ENCODE assay signal across 25 mouse cellular contexts in genomic region chr2:79892829-79893228, GRCm38 (mm10).
DNase-seq lines count a peak whose midpoint lies in the region; ATAC-seq and TF ChIP-seq lines count a peak whose summit lies in the region.
"Had no signal": no experiment of that assay in that cellular context is flagged by ENCODE, and none has a peak within 500 bp of the region (broad histone marks: within the 10 kb centered on the region; RNA-seq: fewer than 3 reads in every experiment).

No protein-coding gene starts in this region.

- H3K4me2 ChIP-seq in myocyte (ENCODE audit: low read depth): peak overlapping the region; percentile 16
- H3K4me2 ChIP-seq in midbrain, embryonic 14.5 days (ENCODE audit: low read length): no peak overlapping the region
- H3K4me2 ChIP-seq in midbrain, embryonic 11.5 days: no peak overlapping the region
- H3K4me2 ChIP-seq: heart, embryonic 11.5 days; hindbrain, embryonic 13.5 days; limb, embryonic 13.5 days; liver, embryonic 15.5 days; lung, embryonic 15.5 days had no signal

- no peaks in the 10 kb centered on the region for H3K27me3 ChIP-seq in liver, adult 2 months (ENCODE audit: control insufficient read depth, insufficient read depth, low read length)
- H3K27me3 ChIP-seq in myocyte (ENCODE audit: control insufficient read depth, insufficient read depth, insufficient read length): no peaks in the 10 kb centered on the region
- H3K27me3 ChIP-seq in midbrain, embryonic 14.5 days (ENCODE audit: control insufficient read depth, insufficient read depth, low read length): no peaks in the 10 kb centered on the region
- H3K27me3 ChIP-seq in midbrain, embryonic 11.5 days (ENCODE audit: control insufficient read depth, insufficient read depth, low read length): no peaks in the 10 kb centered on the region
- H3K27me3 ChIP-seq: hindbrain, embryonic 13.5 days; limb, embryonic 13.5 days; liver, embryonic 15.5 days; lung, embryonic 15.5 days had no signal

- no peak overlapping the region for H3K27ac ChIP-seq in liver, adult 2 months (replicated peaks; ENCODE audit: insufficient read depth, low read depth, low read length)
- H3K27ac ChIP-seq in midbrain, embryonic 14.5 days (replicated peaks; ENCODE audit: low read depth, low read length): no peak overlapping the region
- H3K27ac ChIP-seq in midbrain, embryonic 11.5 days (ENCODE audit: low read depth, low read length): no peak overlapping the region
- H3K27ac ChIP-seq: embryonic facial prominence, embryonic 10.5 days; forebrain, embryonic 10.5 days; gastrocnemius, adult 2 months; hindbrain, embryonic 13.5 days; limb, embryonic 13.5 days; liver, embryonic 15.5 days; lung, embryonic 15.5 days; midbrain, embryonic 10.5 days had no signal

- H3K9ac ChIP-seq in liver, adult 2 months (ENCODE audit: low read depth, low read length): no peak overlapping the region
- no peak overlapping the region for H3K9ac ChIP-seq in midbrain, embryonic 14.5 days (replicated peaks; ENCODE audit: low read length)
- H3K9ac ChIP-seq in midbrain, embryonic 11.5 days (ENCODE audit: low read length): no peak overlapping the region
- H3K9ac ChIP-seq: hindbrain, embryonic 13.5 days; limb, embryonic 13.5 days; liver, embryonic 15.5 days; lung, embryonic 15.5 days had no signal

- H3K4me1 ChIP-seq in liver, adult 2 months (ENCODE audit: control insufficient read depth, insufficient read depth, low read length): no peaks in the 10 kb centered on the region
- no peaks in the 10 kb centered on the region for H3K4me1 ChIP-seq in midbrain, embryonic 14.5 days (ENCODE audit: control insufficient read depth, insufficient read depth, low read length)
- H3K4me1 ChIP-seq in midbrain, embryonic 11.5 days (ENCODE audit: control insufficient read depth, insufficient read depth, low read length): no peaks in the 10 kb centered on the region
- H3K4me1 ChIP-seq: embryonic facial prominence, embryonic 10.5 days; forebrain, embryonic 10.5 days; hindbrain, embryonic 13.5 days; limb, embryonic 13.5 days; liver, embryonic 15.5 days; lung, embryonic 15.5 days; midbrain, embryonic 10.5 days had no signal

- no peak overlapping the region for H3K4me3 ChIP-seq in liver, adult 2 months (ENCODE audit: insufficient read depth, low read depth, low read length)
- H3K4me3 ChIP-seq in myocyte: no peak overlapping the region
- H3K4me3 ChIP-seq in midbrain, embryonic 14.5 days (replicated peaks; ENCODE audit: low read depth, low read length): no peak overlapping the region
- no peak overlapping the region for H3K4me3 ChIP-seq in midbrain, embryonic 11.5 days (ENCODE audit: low read depth, low read length)
- H3K4me3 ChIP-seq: embryonic facial prominence, embryonic 10.5 days; forebrain, embryonic 10.5 days; gastrocnemius, adult 2 months; hindbrain, embryonic 13.5 days; limb, embryonic 13.5 days; liver, embryonic 15.5 days; lung, embryonic 15.5 days; midbrain, embryonic 10.5 days had no signal

- WGBS in liver, adult 2 months: 26% methylated on average over 1 of the region's 1 CpGs
- 75% methylated on average over 1 of the region's 1 CpGs for WGBS in midbrain, embryonic 14.5 days
- WGBS in midbrain, embryonic 11.5 days: 83% methylated on average over 1 of the region's 1 CpGs

- H3K36me3 ChIP-seq in liver, adult 2 months (ENCODE audit: control insufficient read depth, insufficient read depth, low read length): no peaks in the 10 kb centered on the region
- H3K36me3 ChIP-seq in myocyte (ENCODE audit: control insufficient read depth, insufficient read depth): no peaks in the 10 kb centered on the region
- H3K36me3 ChIP-seq in midbrain, embryonic 14.5 days (ENCODE audit: control insufficient read depth, insufficient read depth, low read length): no peaks in the 10 kb centered on the region
- no peaks in the 10 kb centered on the region for H3K36me3 ChIP-seq in midbrain, embryonic 11.5 days (ENCODE audit: control insufficient read depth, insufficient read depth, low read length)
- H3K36me3 ChIP-seq: embryonic facial prominence, embryonic 10.5 days; forebrain, embryonic 10.5 days; hindbrain, embryonic 13.5 days; limb, embryonic 13.5 days; liver, embryonic 15.5 days; lung, embryonic 15.5 days; midbrain, embryonic 10.5 days had no signal

- H3K79me2 ChIP-seq in liver, adult 2 months (ENCODE audit: control insufficient read depth, insufficient read depth, low read length): no peaks in the 10 kb centered on the region
- H3K79me2 ChIP-seq in myocyte (ENCODE audit: control insufficient read depth, insufficient read depth): no peaks in the 10 kb centered on the region

- no peaks in the 10 kb centered on the region for H3K9me3 ChIP-seq in midbrain, embryonic 14.5 days (ENCODE audit: control insufficient read depth, low read length)
- no peaks in the 10 kb centered on the region for H3K9me3 ChIP-seq in midbrain, embryonic 11.5 days (ENCODE audit: control insufficient read depth, low read length)
- H3K9me3 ChIP-seq: embryonic facial prominence, embryonic 10.5 days; forebrain, embryonic 10.5 days; hindbrain, embryonic 13.5 days; limb, embryonic 13.5 days; liver, embryonic 15.5 days; lung, embryonic 15.5 days; midbrain, embryonic 10.5 days had no signal

- peak; percentile 60 for ATAC-seq in CD4-positive, CD25-positive, alpha-beta regulatory T cell, adult 4 months
- ATAC-seq in granulocyte monocyte progenitor cell, adult 5-6 weeks (replicated peaks; ENCODE audit: poor library complexity, severe bottlenecking): peak; percentile 30; the same call in 1 of the 2 replicates
- ATAC-seq in midbrain, embryonic 14.5 days (ENCODE audit: low FRiP score, low TSS enrichment): no peak
- ATAC-seq in midbrain, embryonic 11.5 days (ENCODE audit: low FRiP score): no peak

- TF ChIP-seq CTCF in liver, adult 2 months (IDR thresholded peaks at IDR 0.05; ENCODE audit: low read depth, low read length): no peak

- DNase-seq in liver, adult 2 months (ENCODE audit: extremely low read depth, low read depth, low spot score): peak; percentile 14
- DNase-seq in liver: no peak
- DNase-seq in midbrain, embryonic 14.5 days: no peak
- no peak for DNase-seq in midbrain, embryonic 11.5 days (ENCODE audit: low spot score, missing footprints)
- no peak for DNase-seq in embryo, embryonic 11 days
- DNase-seq: cerebellum, adult 9-10 months; gastrocnemius, adult 2 months; kidney, adult 18-20 months; kidney, postnatal 25 days; layer of hippocampus, postnatal 36 days; lung, postnatal 36 days; right cerebral cortex, postnatal 25 days; spleen, adult 18-20 months; thymus, postnatal 25 days had no signal

- no peak for TF ChIP-seq POLR2A in liver, adult 2 months (IDR thresholded peaks at IDR 0.05; ENCODE audit: extremely low read depth, insufficient read depth, low read length)
- TF ChIP-seq POLR2A in myocyte (IDR thresholded peaks at IDR 0.05; ENCODE audit: insufficient read length, low read depth): no peak

- no peak overlapping the region for H3ac ChIP-seq in myocyte (ENCODE audit: control insufficient read depth, insufficient read length)

TF ChIP-seq in myocyte, 11 proteins besides CTCF, POLR2A, EP300 and RAD21:
- TF ChIP-seq E2F4 (IDR thresholded peaks at IDR 0.05; ENCODE audit: insufficient read depth) (no peak), TCF12 (IDR thresholded peaks at IDR 0.05; ENCODE audit: insufficient read depth, poor library complexity, severe bottlenecking) (no peak), TCF3 (IDR thresholded peaks at IDR 0.05; ENCODE audit: insufficient read length, low read depth) (no peak), MYOG (IDR thresholded peaks at IDR 0.05; ENCODE audit: control insufficient read depth in 1 of 3, insufficient read depth in 1 of 3, insufficient read length in 2 of 3, low read depth in 2 of 3) (no peak), CEBPB (IDR thresholded peaks at IDR 0.05; ENCODE audit: insufficient read depth, poor library complexity, severe bottlenecking) (no peak), MYOD1 (IDR thresholded peaks at IDR 0.05; ENCODE audit: control insufficient read depth in 1 of 3, insufficient read length in 2 of 3, low read depth in 2 of 3) (no peak), USF1 (IDR thresholded peaks at IDR 0.05; ENCODE audit: low read depth) (no peak), SRF (IDR thresholded peaks at IDR 0.05; ENCODE audit: control insufficient read depth, insufficient read length, low read depth) (no peak), POLR2AphosphoS2 (IDR thresholded peaks at IDR 0.05; ENCODE audit: insufficient read length, low read depth) (no peak)
TF ChIP-seq in myocyte: peak in this region for 0.

Comparison
In these comparisons a context has a peak if more than half of its experiments do, and no peak if none do; other contexts are left out.
1. ATAC-seq: peak in CD4-positive, CD25-positive, alpha-beta regulatory T cell, adult 4 months (single experiment) and granulocyte monocyte progenitor cell, adult 5-6 weeks (single experiment); none in midbrain, embryonic 14.5 days (single experiment) and midbrain, embryonic 11.5 days (single experiment).